In the genomic region with DNA sequence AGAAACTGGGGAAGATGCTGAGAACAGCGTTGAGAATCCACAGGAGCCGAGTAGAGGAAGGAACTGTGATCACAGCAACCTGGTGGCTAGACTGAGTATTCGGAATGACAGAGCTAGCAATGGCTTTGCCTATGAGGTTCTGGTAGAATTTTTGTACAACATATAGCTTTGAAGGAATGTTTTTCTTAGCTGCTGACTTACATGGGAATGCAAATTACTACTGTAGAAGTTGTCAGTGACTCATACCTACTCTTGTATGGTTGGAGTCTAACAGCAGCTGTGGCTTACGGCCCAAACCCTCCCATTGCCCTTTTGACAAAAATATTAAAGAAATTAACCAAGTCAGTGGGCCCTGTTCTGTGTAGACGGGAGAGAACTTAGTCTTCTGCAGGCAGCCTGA, we compare ENCODE assay signal across 29 mouse cellular contexts. TPM values are rescaled to one million over a fixed set of nuclear protein-coding genes. Genes with fewer than 3 reads are reported as not detected.
DNase-seq lines count a peak whose midpoint lies in the region; ATAC-seq and TF ChIP-seq lines count a peak whose summit lies in the region.
"Had no signal": no experiment of that assay in that cellular context is flagged by ENCODE, and none has a peak within 500 bp of the region (broad histone marks: within the 10 kb centered on the region; RNA-seq: fewer than 3 reads in every experiment).

No protein-coding gene starts in this region.

- H3K9me3 ChIP-seq in midbrain, embryonic 11.5 days (ENCODE audit: control insufficient read depth, low read length), result no peaks in the 10 kb centered on the region
- H3K9me3 ChIP-seq in midbrain, embryonic 14.5 days (ENCODE audit: control insufficient read depth, low read length), result no peaks in the 10 kb centered on the region
- H3K9me3 ChIP-seq: embryonic facial prominence, embryonic 10.5 days; embryonic facial prominence, embryonic 13.5 days; forebrain, embryonic 10.5 days; forebrain, embryonic 13.5 days; G1E; heart, embryonic 12.5 days; heart, embryonic 15.5 days; hindbrain, embryonic 10.5 days; hindbrain, embryonic 13.5 days had no signal

- no peaks in the 10 kb centered on the region for H3K27me3 ChIP-seq in midbrain, embryonic 11.5 days (ENCODE audit: control insufficient read depth, insufficient read depth, low read length)
- no peaks in the 10 kb centered on the region for H3K27me3 ChIP-seq in midbrain, embryonic 14.5 days (ENCODE audit: control insufficient read depth, insufficient read depth, low read length)
- H3K27me3 ChIP-seq: CH12.LX; embryonic facial prominence, embryonic 13.5 days; forebrain, embryonic 13.5 days; heart, embryonic 12.5 days; heart, embryonic 15.5 days; hindbrain, embryonic 13.5 days had no signal

- H3K4me2 ChIP-seq in midbrain, embryonic 11.5 days, result no peak overlapping the region
- H3K4me2 ChIP-seq in midbrain, embryonic 14.5 days (ENCODE audit: low read length), result no peak overlapping the region
- H3K4me2 ChIP-seq: embryonic facial prominence, embryonic 13.5 days; forebrain, embryonic 13.5 days; heart, embryonic 12.5 days; heart, embryonic 15.5 days; hindbrain, embryonic 13.5 days had no signal

- H3K36me3 ChIP-seq in midbrain, embryonic 11.5 days (ENCODE audit: control insufficient read depth, insufficient read depth, low read length), result peaks cover 38% of the 10 kb centered on the region
- H3K36me3 ChIP-seq in midbrain, embryonic 14.5 days (ENCODE audit: control insufficient read depth, insufficient read depth, low read length), result peaks cover 99% of the 10 kb centered on the region

- ATAC-seq in frontal cortex, adult (ENCODE audit: low TSS enrichment), result peak; percentile 81
- no peak for ATAC-seq in midbrain, embryonic 11.5 days (ENCODE audit: low FRiP score)
- ATAC-seq in midbrain, embryonic 14.5 days (ENCODE audit: low FRiP score, low TSS enrichment), result no peak
- no peak for ATAC-seq in granulocyte monocyte progenitor cell, adult 5-6 weeks (replicated peaks; ENCODE audit: poor library complexity, severe bottlenecking)
- ATAC-seq: forebrain, embryonic 16.5 days; hindbrain, postnatal 0 days; inflammation-experienced regulatory T-cells, adult 6 months had no signal

- H3K27ac ChIP-seq in midbrain, embryonic 11.5 days (ENCODE audit: low read depth, low read length), result no peak overlapping the region
- no peak overlapping the region for H3K27ac ChIP-seq in midbrain, embryonic 14.5 days (replicated peaks; ENCODE audit: low read depth, low read length)
- peak overlapping the region; percentile 84 for H3K27ac ChIP-seq in olfactory bulb, adult 2 months (ENCODE audit: insufficient read depth, low read depth, low read length)
- H3K27ac ChIP-seq: embryonic facial prominence, embryonic 10.5 days; embryonic facial prominence, embryonic 13.5 days; forebrain, embryonic 10.5 days; forebrain, embryonic 13.5 days; heart, embryonic 15.5 days; hindbrain, embryonic 10.5 days; hindbrain, embryonic 13.5 days; hindbrain, postnatal 0 days had no signal

- H3K9ac ChIP-seq in midbrain, embryonic 11.5 days (ENCODE audit: low read length), result no peak overlapping the region
- H3K9ac ChIP-seq in midbrain, embryonic 14.5 days (replicated peaks; ENCODE audit: low read length), result no peak overlapping the region
- H3K9ac ChIP-seq: embryonic facial prominence, embryonic 13.5 days; forebrain, embryonic 13.5 days; heart, embryonic 12.5 days; heart, embryonic 15.5 days; hindbrain, embryonic 13.5 days had no signal

- no peaks in the 10 kb centered on the region for H3K4me1 ChIP-seq in midbrain, embryonic 11.5 days (ENCODE audit: control insufficient read depth, insufficient read depth, low read length)
- no peaks in the 10 kb centered on the region for H3K4me1 ChIP-seq in midbrain, embryonic 14.5 days (ENCODE audit: control insufficient read depth, insufficient read depth, low read length)
- peaks cover 10% of the 10 kb centered on the region; the same call in 1 of the 2 replicates for H3K4me1 ChIP-seq in olfactory bulb, adult 2 months (ENCODE audit: control insufficient read depth, insufficient read depth, low read length)
- H3K4me1 ChIP-seq: embryonic facial prominence, embryonic 10.5 days; embryonic facial prominence, embryonic 13.5 days; forebrain, embryonic 10.5 days; forebrain, embryonic 13.5 days; heart, embryonic 12.5 days; heart, embryonic 15.5 days; hindbrain, embryonic 10.5 days had no signal

- DNase-seq in frontal cortex, adult 2 months (ENCODE audit: extremely low spot score in 1 of 2, low spot score in 1 of 2), result no peak
- peak; percentile 44 for DNase-seq in midbrain, embryonic 11.5 days (ENCODE audit: low spot score, missing footprints)
- no peak for DNase-seq in midbrain, embryonic 14.5 days
- DNase-seq: adrenal gland, adult 2 months; adrenal gland, postnatal 14 days; B cell, adult 2 months; cerebellum, adult 11-12 months; cerebellum, adult 8-10 months; cerebellum, postnatal 36 days; embryo, embryonic 11 days; gastrocnemius, postnatal 25 days; heart, postnatal 10 days; heart, postnatal 36 days had no signal

- no peak overlapping the region for H3K4me3 ChIP-seq in midbrain, embryonic 11.5 days (ENCODE audit: low read depth, low read length)
- H3K4me3 ChIP-seq in midbrain, embryonic 14.5 days (replicated peaks; ENCODE audit: low read depth, low read length), result no peak overlapping the region
- no peak overlapping the region for H3K4me3 ChIP-seq in olfactory bulb, adult 2 months (ENCODE audit: insufficient read depth, low read depth, low read length)
- H3K4me3 ChIP-seq: embryonic facial prominence, embryonic 10.5 days; embryonic facial prominence, embryonic 13.5 days; forebrain, embryonic 10.5 days; forebrain, embryonic 13.5 days; heart, embryonic 12.5 days; heart, embryonic 15.5 days; hindbrain, embryonic 10.5 days; hindbrain, embryonic 13.5 days had no signal

- TF ChIP-seq POLR2A in olfactory bulb, adult 2 months (IDR thresholded peaks at IDR 0.05; ENCODE audit: insufficient read depth, low read depth, low read length), result no peak

- WGBS in midbrain, embryonic 11.5 days, result 92% methylated on average over 5 of the region's 5 CpGs
- 93% methylated on average over 5 of the region's 5 CpGs for WGBS in midbrain, embryonic 14.5 days
- WGBS in olfactory bulb, adult 2 months, result 31% methylated on average over 5 of the region's 5 CpGs

- TF ChIP-seq CTCF in olfactory bulb, adult 2 months (IDR thresholded peaks at IDR 0.05; ENCODE audit: insufficient read depth, low read depth, low read length), result no peak

RNA-seq across cellular contexts. Expression of gene Pogk, which starts 14.0 kb away (rescaled TPM):
- 26.4 TPM in 2 replicates for polyA plus RNA-seq in frontal cortex, adult 2 months (2012; rRNA removed)
- polyA plus RNA-seq in midbrain, embryonic 11.5 days (2014; fragmentation: Nextera tagmentation; extraction: Ambion mirVana), result 39.8 and 41.6 TPM in 2 replicates
- polyA plus RNA-seq in midbrain, embryonic 14.5 days (2014; fragmentation: Nextera tagmentation; extraction: Ambion mirVana), result 32.2 and 49.0 TPM in 2 replicates
- polyA plus RNA-seq in olfactory bulb, adult 2 months (2012; ENCODE audit: insufficient read depth, insufficient read length, low replicate concordance, missing spikeins), result 198 TPM in 1 of 2 replicates, not detected in the other
- total RNA-seq in granulocyte monocyte progenitor cell, adult 5-6 weeks (2014; fragmentation: Nextera tagmentation), result 9.8 and 12.6 TPM in 2 replicates
- total RNA-seq in granulocyte monocyte progenitor cell, adult 5-6 weeks (2017), result 7.5 and 9.2 TPM in 2 replicates
- polyA plus RNA-seq: G1E had no signal

RNA-seq across cellular contexts. Expression of gene Tada1, which starts 16.8 kb away (rescaled TPM):
- polyA plus RNA-seq in frontal cortex, adult 2 months (2012; rRNA removed), result 49.8 and 54.5 TPM in 2 replicates
- polyA plus RNA-seq in midbrain, embryonic 11.5 days (2014; fragmentation: Nextera tagmentation; extraction: Ambion mirVana), result 70.5 and 73.5 TPM in 2 replicates
- polyA plus RNA-seq in midbrain, embryonic 14.5 days (2014; fragmentation: Nextera tagmentation; extraction: Ambion mirVana), result 94.3 and 99.7 TPM in 2 replicates
- not detected in 2 replicates for polyA plus RNA-seq in olfactory bulb, adult 2 months (2012; ENCODE audit: insufficient read depth, insufficient read length, low replicate concordance, missing spikeins)
- 36.2 and 43.9 TPM in 2 replicates for total RNA-seq in granulocyte monocyte progenitor cell, adult 5-6 weeks (2014; fragmentation: Nextera tagmentation)
- total RNA-seq in granulocyte monocyte progenitor cell, adult 5-6 weeks (2017), result 45.4 and 45.9 TPM in 2 replicates

Comparison
In these comparisons a context has a peak if more than half of its experiments do, and no peak if none do; other contexts are left out.
1. RNA of gene Tada1, which starts 16.8 kb away (polyA plus RNA-seq): 94.3 to 99.7 TPM in midbrain, embryonic 14.5 days, 70.5 to 73.5 TPM in midbrain, embryonic 11.5 days and 49.8 to 54.5 TPM in frontal cortex, adult 2 months; not detected in olfactory bulb, adult 2 months; every median in the first group is over 10 times any median in the second.